Mouse (Mus musculus): ENCODE measurements around the gene Nfkbib. TPM values are rescaled to one million over a fixed set of nuclear protein-coding genes. Genes with fewer than 3 reads are reported as not detected.

Gene Nfkbib
- polyA plus RNA-seq (2015; fragmentation: Nextera tagmentation; extraction: Ambion mirVana) = 30.5 and 32.7 TPM in 2 replicates

- ATAC-seq (ENCODE audit: extremely low read depth, insufficient number of reproducible peaks, low FRiP score, low TSS enrichment) = no peak
- H3K27me3 ChIP-seq (replicated peaks) = no peaks in the 10 kb centered on the region
- H3K9me3 ChIP-seq = no peaks in the 10 kb centered on the region
- no peak within 1 kb of the TSS for H3K27ac ChIP-seq (replicated peaks)
- H3K4me2 ChIP-seq = peak within 1 kb of the TSS; percentile 80
- peaks cover 8% of the 10 kb centered on the region; the same call in 1 of the 2 replicates for H3K36me3 ChIP-seq
- H3K9ac ChIP-seq = peak within 1 kb of the TSS; percentile 92
- peaks cover 19% of the 10 kb centered on the region for H3K4me1 ChIP-seq
- peak within 1 kb of the TSS; percentile 86 for H3K4me3 ChIP-seq
- WGBS = 60% methylated on average over 7 of the region's 7 CpGs
Observed at GRCm38 (mm10) chr7:28767462-28767965, at the start of gene Nfkbib. Nfkbib (minus strand) TSS chr7:28767512.

- H3K36me3 ChIP-seq = peaks cover 100% of the 10 kb centered on the region
- peak overlapping the region; percentile 56 for H3K9ac ChIP-seq
- 92% methylated on average over 10 of the region's 10 CpGs for WGBS
- H3K4me3 ChIP-seq = no peak overlapping the region
- peaks cover 96% of the 10 kb centered on the region for H3K4me1 ChIP-seq
- no peak overlapping the region for H3K4me2 ChIP-seq
- H3K27ac ChIP-seq (replicated peaks) = no peak overlapping the region
- no peaks in the 10 kb centered on the region for H3K27me3 ChIP-seq (replicated peaks)
- H3K9me3 ChIP-seq = no peaks in the 10 kb centered on the region
- no peak for ATAC-seq (ENCODE audit: extremely low read depth, insufficient number of reproducible peaks, low FRiP score, low TSS enrichment)
Observed at GRCm38 (mm10) chr7:28816920-28817319, 49.6 kb upstream of the Nfkbib start.

- ATAC-seq (ENCODE audit: extremely low read depth, insufficient number of reproducible peaks, low FRiP score, low TSS enrichment) = no peak
- H3K4me1 ChIP-seq = peaks cover 93% of the 10 kb centered on the region
- peak overlapping the region; percentile 47; the same call in 1 of the 2 replicates for H3K9ac ChIP-seq
Observed at GRCm38 (mm10) chr7:28816201-28816600, 48.9 kb upstream of the Nfkbib start.

GRCm38 (mm10) chr7:28815230-28815629 is 47.9 kb upstream of the Nfkbib start:
- no peak overlapping the region for H3K4me3 ChIP-seq
- peak overlapping the region; percentile 52; the same call in 1 of the 2 replicates for H3K9ac ChIP-seq
- WGBS = 88% methylated on average over 9 of the region's 9 CpGs
- H3K4me2 ChIP-seq = no peak overlapping the region; the same call in 1 of the 2 replicates
- ATAC-seq (ENCODE audit: extremely low read depth, insufficient number of reproducible peaks, low FRiP score, low TSS enrichment) = no peak
- peak overlapping the region; percentile 4 for H3K27ac ChIP-seq (replicated peaks)
- peaks cover 86% of the 10 kb centered on the region for H3K36me3 ChIP-seq
- H3K27me3 ChIP-seq (replicated peaks) = no peaks in the 10 kb centered on the region
- no peaks in the 10 kb centered on the region for H3K9me3 ChIP-seq
- H3K4me1 ChIP-seq = peaks cover 83% of the 10 kb centered on the region

More at GRCm38 (mm10) chr7:28816201-28816600, 48.9 kb upstream of the Nfkbib start:
- H3K4me3 ChIP-seq = no peak overlapping the region
- H3K27me3 ChIP-seq (replicated peaks) = no peaks in the 10 kb centered on the region
- 80% methylated on average over 9 of the region's 9 CpGs for WGBS
- no peak overlapping the region for H3K4me2 ChIP-seq
- peak overlapping the region; percentile 4; the same call in 1 of the 2 replicates for H3K27ac ChIP-seq (replicated peaks)
- H3K36me3 ChIP-seq = peaks cover 96% of the 10 kb centered on the region
- no peaks in the 10 kb centered on the region for H3K9me3 ChIP-seq

GRCm38 (mm10) chr7:28814306-28815034 is 47.2 kb upstream of the Nfkbib start:
- H3K4me3 ChIP-seq = no peak overlapping the region
- peaks cover 75% of the 10 kb centered on the region for H3K4me1 ChIP-seq
- peak overlapping the region; percentile 99 for H3K9ac ChIP-seq
- H3K27me3 ChIP-seq (replicated peaks) = no peaks in the 10 kb centered on the region
- H3K36me3 ChIP-seq = peaks cover 79% of the 10 kb centered on the region
- 58% methylated on average over 5 of the region's 5 CpGs for WGBS
- no peaks in the 10 kb centered on the region for H3K9me3 ChIP-seq
- no peak overlapping the region for H3K4me2 ChIP-seq
- ATAC-seq (ENCODE audit: extremely low read depth, insufficient number of reproducible peaks, low FRiP score, low TSS enrichment) = no peak
- peak overlapping the region; percentile 4; the same call in 1 of the 2 replicates for H3K27ac ChIP-seq (replicated peaks)

GRCm38 (mm10) chr7:28812949-28813348 is 45.6 kb upstream of the Nfkbib start:
- Histone ChIP-seq H3K27me3 (replicated peaks) (no peaks in the 10 kb centered on the region), H3K4me3 (peak overlapping the region; percentile 86), H3K36me3 (peaks cover 63% of the 10 kb centered on the region), H3K9ac (peak overlapping the region; percentile 99), H3K4me2 (peak overlapping the region; percentile 99), H3K27ac (replicated peaks) (peak overlapping the region; percentile 99), H3K4me1 (peaks cover 66% of the 10 kb centered on the region), H3K9me3 (no peaks in the 10 kb centered on the region)
- 52% methylated on average over 5 of the region's 5 CpGs for WGBS
- no peak for ATAC-seq (ENCODE audit: extremely low read depth, insufficient number of reproducible peaks, low FRiP score, low TSS enrichment)

GRCm38 (mm10) chr7:28812436-28812835 is 45.1 kb upstream of the Nfkbib start:
- peaks cover 65% of the 10 kb centered on the region for H3K4me1 ChIP-seq
- WGBS = 46% methylated on average over 4 of the region's 4 CpGs

GRCm38 (mm10) chr7:28811640-28812275 is 44.4 kb upstream of the Nfkbib start:
- Histone ChIP-seq H3K4me3 (peak overlapping the region; percentile 86), H3K4me2 (peak overlapping the region; percentile 99), H3K27ac (replicated peaks) (peak overlapping the region; percentile 99), H3K4me1 (peaks cover 61% of the 10 kb centered on the region), H3K9me3 (no peaks in the 10 kb centered on the region), H3K9ac (peak overlapping the region; percentile 99), H3K27me3 (replicated peaks) (no peaks in the 10 kb centered on the region), H3K36me3 (peaks cover 52% of the 10 kb centered on the region)
- 3% methylated on average over 7 of the region's 7 CpGs for WGBS
- no peak for ATAC-seq (ENCODE audit: extremely low read depth, insufficient number of reproducible peaks, low FRiP score, low TSS enrichment)

More at GRCm38 (mm10) chr7:28812436-28812835, 45.1 kb upstream of the Nfkbib start:
- Histone ChIP-seq H3K4me2 (peak overlapping the region; percentile 99), H3K9me3 (no peaks in the 10 kb centered on the region), H3K4me3 (peak overlapping the region; percentile 86), H3K27ac (replicated peaks) (peak overlapping the region; percentile 99), H3K36me3 (peaks cover 58% of the 10 kb centered on the region), H3K27me3 (replicated peaks) (no peaks in the 10 kb centered on the region), H3K9ac (peak overlapping the region; percentile 99)
- no peak for ATAC-seq (ENCODE audit: extremely low read depth, insufficient number of reproducible peaks, low FRiP score, low TSS enrichment)

GRCm38 (mm10) chr7:28811228-28811627 is 43.9 kb upstream of the Nfkbib start:
- Histone ChIP-seq H3K27me3 (replicated peaks) (no peaks in the 10 kb centered on the region), H3K27ac (replicated peaks) (peak overlapping the region; percentile 99), H3K4me1 (peaks cover 57% of the 10 kb centered on the region), H3K9me3 (no peaks in the 10 kb centered on the region), H3K4me2 (peak overlapping the region; percentile 99), H3K9ac (peak overlapping the region; percentile 99), H3K36me3 (peaks cover 46% of the 10 kb centered on the region), H3K4me3 (peak overlapping the region; percentile 86)
- WGBS = under 1% methylated on average over 40 of the region's 40 CpGs
- ATAC-seq (ENCODE audit: extremely low read depth, insufficient number of reproducible peaks, low FRiP score, low TSS enrichment) = peak; percentile 65

GRCm38 (mm10) chr7:28810107-28811066 is 43.1 kb upstream of the Nfkbib start:
- H3K27me3 ChIP-seq (replicated peaks) = no peaks in the 10 kb centered on the region
- ATAC-seq (ENCODE audit: extremely low read depth, insufficient number of reproducible peaks, low FRiP score, low TSS enrichment) = peak; percentile 83
- under 1% methylated on average over 66 of the region's 70 CpGs for WGBS
- peaks cover 38% of the 10 kb centered on the region for H3K36me3 ChIP-seq
- H3K9me3 ChIP-seq = no peaks in the 10 kb centered on the region
- peak overlapping the region; percentile 99 for H3K4me2 ChIP-seq
- peak overlapping the region; percentile 99 for H3K9ac ChIP-seq
- H3K27ac ChIP-seq (replicated peaks) = peak overlapping the region; percentile 100
- H3K4me1 ChIP-seq = peaks cover 48% of the 10 kb centered on the region
- H3K4me3 ChIP-seq = peak overlapping the region; percentile 86

All from heart, embryonic 13.5 days (tissue).